10 mouse cellular contexts compared by ENCODE assay signal in the genomic region with DNA sequence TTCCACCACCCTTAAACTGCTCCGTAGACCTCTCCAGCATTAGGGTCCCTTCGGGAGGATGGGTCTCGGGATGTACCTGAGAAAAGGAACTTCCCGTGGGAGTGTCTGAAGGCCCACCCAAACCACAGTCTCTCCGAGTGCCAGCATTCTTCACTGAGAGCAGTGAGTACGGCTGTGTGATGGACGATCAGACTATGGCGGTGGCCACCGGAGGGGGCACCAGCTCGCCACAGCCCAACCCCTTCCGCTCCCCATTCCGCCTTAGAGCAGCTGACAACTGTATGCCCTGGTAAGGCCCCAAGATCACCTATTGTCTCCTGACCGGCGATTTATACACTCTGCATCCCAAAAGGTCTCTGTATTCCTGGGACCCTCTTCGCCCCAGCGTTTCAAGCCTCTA. TPM values are rescaled to one million over a fixed set of nuclear protein-coding genes. Genes with fewer than 3 reads are reported as not detected.
DNase-seq lines count a peak whose midpoint lies in the region; ATAC-seq lines count a peak whose summit lies in the region.
"Had no signal": no experiment of that assay in that cellular context is flagged by ENCODE, and none has a peak within 500 bp of the region (broad histone marks: within the 10 kb centered on the region; RNA-seq: fewer than 3 reads in every experiment).

No protein-coding gene starts in this region.

- H3K27ac ChIP-seq in kidney, embryonic 14.5 days (ENCODE audit: low read depth, low read length), result no peak overlapping the region
- no peak overlapping the region for H3K27ac ChIP-seq in embryonic facial prominence, embryonic 13.5 days
- no peak overlapping the region for H3K27ac ChIP-seq in intestine, embryonic 15.5 days
- no peak overlapping the region for H3K27ac ChIP-seq in neural tube, embryonic 12.5 days
- H3K27ac ChIP-seq: macrophage had no signal

- no peaks in the 10 kb centered on the region for H3K36me3 ChIP-seq in kidney, embryonic 14.5 days (ENCODE audit: control insufficient read depth, insufficient read depth, low read length)
- no peaks in the 10 kb centered on the region for H3K36me3 ChIP-seq in embryonic facial prominence, embryonic 13.5 days
- H3K36me3 ChIP-seq in intestine, embryonic 15.5 days, result no peaks in the 10 kb centered on the region
- no peaks in the 10 kb centered on the region for H3K36me3 ChIP-seq in neural tube, embryonic 12.5 days

- peak overlapping the region; percentile 46 for H3K4me2 ChIP-seq in kidney, embryonic 14.5 days (replicated peaks; ENCODE audit: low read depth, low read length)
- peak overlapping the region; percentile 60 for H3K4me2 ChIP-seq in embryonic facial prominence, embryonic 13.5 days
- H3K4me2 ChIP-seq in intestine, embryonic 15.5 days (replicated peaks), result peak overlapping the region; percentile 66
- peak overlapping the region; percentile 47 for H3K4me2 ChIP-seq in neural tube, embryonic 12.5 days (replicated peaks)

- H3K9ac ChIP-seq in kidney, embryonic 14.5 days (ENCODE audit: low read depth, low read length), result peak overlapping the region; percentile 28; the same call in 1 of the 2 replicates
- peak overlapping the region; percentile 58 for H3K9ac ChIP-seq in embryonic facial prominence, embryonic 13.5 days
- no peak overlapping the region for H3K9ac ChIP-seq in intestine, embryonic 15.5 days
- 0 out of 2 replicates have a peak overlapping the region, but pooled peaks have one; percentile 29 for H3K9ac ChIP-seq in neural tube, embryonic 12.5 days

- DNase-seq in kidney, postnatal 10 days, result no peak
- no peak for DNase-seq in thymus, postnatal 25 days
- DNase-seq in adrenal gland, adult 18-20 months (ENCODE audit: low spot score in 2 of 2), result no peak
- no peak for DNase-seq in left cerebral cortex, postnatal 4 days
- DNase-seq: right cerebral cortex, adult 18-20 months had no signal

- intact Hi-C loops in left cerebral cortex, postnatal 4 days (cut with DNase I), result no loop called here

- H3K4me1 ChIP-seq in kidney, embryonic 14.5 days (ENCODE audit: control insufficient read depth, insufficient read depth, low read length), result peaks cover 10% of the 10 kb centered on the region; the same call in 1 of the 2 replicates
- peaks cover 12% of the 10 kb centered on the region for H3K4me1 ChIP-seq in embryonic facial prominence, embryonic 13.5 days
- peaks cover 10% of the 10 kb centered on the region for H3K4me1 ChIP-seq in intestine, embryonic 15.5 days (replicated peaks)
- H3K4me1 ChIP-seq in neural tube, embryonic 12.5 days, result peaks cover 12% of the 10 kb centered on the region

- peak overlapping the region; percentile 25 for H3K4me3 ChIP-seq in kidney, embryonic 14.5 days (ENCODE audit: low read length)
- peak overlapping the region; percentile 33 for H3K4me3 ChIP-seq in embryonic facial prominence, embryonic 13.5 days
- peak overlapping the region; percentile 30 for H3K4me3 ChIP-seq in intestine, embryonic 15.5 days (replicated peaks)
- H3K4me3 ChIP-seq in neural tube, embryonic 12.5 days, result no peak overlapping the region

- H3K27me3 ChIP-seq in kidney, embryonic 14.5 days (ENCODE audit: control insufficient read depth, insufficient read depth, low read length), result peaks cover 19% of the 10 kb centered on the region
- peaks cover 56% of the 10 kb centered on the region for H3K27me3 ChIP-seq in embryonic facial prominence, embryonic 13.5 days
- peaks cover 9% of the 10 kb centered on the region for H3K27me3 ChIP-seq in intestine, embryonic 15.5 days (replicated peaks)
- H3K27me3 ChIP-seq in neural tube, embryonic 12.5 days (replicated peaks), result peaks cover 51% of the 10 kb centered on the region

- no peaks in the 10 kb centered on the region for H3K9me3 ChIP-seq in kidney, embryonic 14.5 days (ENCODE audit: control insufficient read depth, low read length)
- no peaks in the 10 kb centered on the region for H3K9me3 ChIP-seq in embryonic facial prominence, embryonic 13.5 days
- H3K9me3 ChIP-seq in intestine, embryonic 15.5 days, result no peaks in the 10 kb centered on the region
- 0 out of 2 replicates have a peak, but pooled peaks cover 3% of the 10 kb centered on the region for H3K9me3 ChIP-seq in neural tube, embryonic 12.5 days

- ATAC-seq in kidney, embryonic 14.5 days (ENCODE audit: low FRiP score, low TSS enrichment), result 0 out of 2 replicates have a peak, but pooled peaks have one; percentile 41
- ATAC-seq in embryonic facial prominence, embryonic 13.5 days (ENCODE audit: insufficient number of reproducible peaks, insufficient read depth, low FRiP score, low TSS enrichment, low read depth), result no peak
- ATAC-seq in intestine, embryonic 15.5 days, result no peak
- no peak for ATAC-seq in neural tube, embryonic 12.5 days (ENCODE audit: low FRiP score, low read depth)

- 24% methylated on average over 16 of the region's 16 CpGs for WGBS in kidney, embryonic 14.5 days
- whole genome bisulfite sequencing in embryonic facial prominence, embryonic 13.5 days, result 19% methylated on average over 16 of the region's 16 CpGs
- 36% methylated on average over 16 of the region's 16 CpGs for WGBS in intestine, embryonic 15.5 days
- WGBS in neural tube, embryonic 12.5 days, result 26% methylated on average over 16 of the region's 16 CpGs

RNA-seq across cellular contexts. Expression of a gene that starts 5.4 kb away (rescaled TPM):
- polyA plus RNA-seq in kidney, embryonic 14.5 days (2014; fragmentation: Nextera tagmentation; extraction: Ambion mirVana), result 5.2 and 6.0 TPM in 2 replicates
- polyA plus RNA-seq in embryonic facial prominence, embryonic 13.5 days (2015; fragmentation: Nextera tagmentation; extraction: Ambion mirVana), result 2.4 and 2.6 TPM in 2 replicates
- polyA plus RNA-seq in intestine, embryonic 15.5 days (2015; fragmentation: Nextera tagmentation; extraction: Ambion mirVana), result 8.6 and 10.4 TPM in 2 replicates
- polyA plus RNA-seq in neural tube, embryonic 12.5 days (2016; fragmentation: Nextera tagmentation; extraction: Ambion mirVana), result 3.5 and 3.9 TPM in 2 replicates
- 10 to 100 TPM; 11.3 to 18.3 TPM for total RNA-seq in adrenal gland, adult 18-20 months (2021)
- under 1 TPM; 0.68 to 0.91 TPM for total RNA-seq in left cerebral cortex, postnatal 4 days (2021)

RNA-seq across cellular contexts. Expression of a gene that starts 6.0 kb away (rescaled TPM):
- polyA plus RNA-seq in kidney, embryonic 14.5 days (2014; fragmentation: Nextera tagmentation; extraction: Ambion mirVana), result 0.33 and 0.88 TPM in 2 replicates
- polyA plus RNA-seq in embryonic facial prominence, embryonic 13.5 days (2015; fragmentation: Nextera tagmentation; extraction: Ambion mirVana), result 0.59 and 0.78 TPM in 2 replicates
- 0.78 and 1.2 TPM in 2 replicates for polyA plus RNA-seq in intestine, embryonic 15.5 days (2015; fragmentation: Nextera tagmentation; extraction: Ambion mirVana)
- 0.34 and 0.63 TPM in 2 replicates for polyA plus RNA-seq in neural tube, embryonic 12.5 days (2016; fragmentation: Nextera tagmentation; extraction: Ambion mirVana)
- 1 to 10 TPM; 2.8 to 2.9 TPM for total RNA-seq in adrenal gland, adult 18-20 months (2021)
- total RNA-seq in left cerebral cortex, postnatal 4 days (2021), result 1 to 10 TPM; 1.2 to 3.7 TPM

RNA-seq across cellular contexts. Expression of a gene that starts 13.5 kb away (rescaled TPM):
- polyA plus RNA-seq in kidney, embryonic 14.5 days (2014; fragmentation: Nextera tagmentation; extraction: Ambion mirVana), result 48.7 and 50.0 TPM in 2 replicates
- polyA plus RNA-seq in embryonic facial prominence, embryonic 13.5 days (2015; fragmentation: Nextera tagmentation; extraction: Ambion mirVana), result 40.8 and 44.7 TPM in 2 replicates
- polyA plus RNA-seq in intestine, embryonic 15.5 days (2015; fragmentation: Nextera tagmentation; extraction: Ambion mirVana), result 39.9 and 42.4 TPM in 2 replicates
- 35.8 and 38.8 TPM in 2 replicates for polyA plus RNA-seq in neural tube, embryonic 12.5 days (2016; fragmentation: Nextera tagmentation; extraction: Ambion mirVana)
- 10 to 100 TPM; 17.0 to 18.0 TPM for total RNA-seq in adrenal gland, adult 18-20 months (2021)
- total RNA-seq in left cerebral cortex, postnatal 4 days (2021), result 10 to 100 TPM; 25.7 to 28.0 TPM

RNA-seq across cellular contexts. Expression of a gene that starts 32.8 kb away (rescaled TPM):
- 11.0 and 23.3 TPM in 2 replicates for polyA plus RNA-seq in kidney, embryonic 14.5 days (2014; fragmentation: Nextera tagmentation; extraction: Ambion mirVana)
- 18.1 and 19.4 TPM in 2 replicates for polyA plus RNA-seq in embryonic facial prominence, embryonic 13.5 days (2015; fragmentation: Nextera tagmentation; extraction: Ambion mirVana)
- polyA plus RNA-seq in intestine, embryonic 15.5 days (2015; fragmentation: Nextera tagmentation; extraction: Ambion mirVana), result 13.2 and 15.4 TPM in 2 replicates
- polyA plus RNA-seq in neural tube, embryonic 12.5 days (2016; fragmentation: Nextera tagmentation; extraction: Ambion mirVana), result 36.0 and 36.4 TPM in 2 replicates
- total RNA-seq in adrenal gland, adult 18-20 months (2021), result 10 to 100 TPM; 21.4 to 25.4 TPM
- 10 to 100 TPM; 76.6 to 81.3 TPM for total RNA-seq in left cerebral cortex, postnatal 4 days (2021)

RNA-seq across cellular contexts. Expression of a gene that starts 39.8 kb away (rescaled TPM):
- 0.31 and 0.91 TPM in 2 replicates for polyA plus RNA-seq in kidney, embryonic 14.5 days (2014; fragmentation: Nextera tagmentation; extraction: Ambion mirVana)
- polyA plus RNA-seq in embryonic facial prominence, embryonic 13.5 days (2015; fragmentation: Nextera tagmentation; extraction: Ambion mirVana), result 0.69 TPM in 1 of 2 replicates, not detected in the other
- polyA plus RNA-seq in intestine, embryonic 15.5 days (2015; fragmentation: Nextera tagmentation; extraction: Ambion mirVana), result 179 and 192 TPM in 2 replicates
- not detected in 2 replicates for polyA plus RNA-seq in neural tube, embryonic 12.5 days (2016; fragmentation: Nextera tagmentation; extraction: Ambion mirVana)
- total RNA-seq in adrenal gland, adult 18-20 months (2021), result not detected
- 1 to 10 TPM in 1 of 2 experiments, not detected in 1; 1.2 TPM for total RNA-seq in left cerebral cortex, postnatal 4 days (2021)
